Mouse (Mus musculus): ENCODE data around the gene Phactr4. TPM values are rescaled to one million over a fixed set of nuclear protein-coding genes. Genes with fewer than 3 reads are reported as not detected.

Gene Phactr4
- total and polyA plus RNA-seq, 3 experiments = 0.95 to 9.6 (median 1.4) TPM

GRCm38 (mm10) chr4:132427493-132427892 lies 5.2 kb upstream of the Phactr4 start:
- Histone ChIP-seq H3K4me1 (ENCODE audit: control insufficient read depth in 1 of 2, insufficient read depth in 2 of 2) (no peaks in the 10 kb centered on the region), H3K4me2 (ENCODE audit: insufficient read depth, low read depth, poor library complexity, severe bottlenecking) (no peak overlapping the region), H3K36me3 (replicated peaks in 1 of 2; ENCODE audit: control insufficient read depth in 1 of 2, insufficient read depth in 1 of 2, low read length in 1 of 2) (no peaks in the 10 kb centered on the region), H3K9me3 (replicated peaks; ENCODE audit: low read length) (peaks cover 3% of the 10 kb centered on the region), H3K9ac (ENCODE audit: insufficient read depth, low read depth) (no peak overlapping the region), H3K79me2 (replicated peaks; ENCODE audit: control insufficient read depth, extremely low read depth, insufficient read depth, poor library complexity, severe bottlenecking) (no peaks in the 10 kb centered on the region), H3K4me3 (replicated peaks in 1 of 3; ENCODE audit: low read depth in 2 of 3, low read length in 2 of 3, poor library complexity in 1 of 3) (no peak overlapping the region), H3K27me3 (replicated peaks) (peaks cover 20% of the 10 kb centered on the region), H3K27ac (ENCODE audit: insufficient read depth, low read depth) (no peak overlapping the region)
- DNase-seq (ENCODE audit: extremely low read depth) = no peak
- dilution Hi-C loops (cut with MboI; ENCODE audit: extremely low pct_ligation_motif_present, extremely low pct_unique_long_range_greater_than_20kb, low sequenced_read_pairs) = no loop called here
- in situ Hi-C loops (cut with MboI; ENCODE audit: low pct_ligation_motif_present, low pct_unique_long_range_greater_than_20kb, low sequenced_read_pairs) = no loop called here
- TF ChIP-seq CTCF (conservative IDR thresholded peaks at IDR 0.05 in 1 of 2, IDR thresholded peaks at IDR 0.05 in 1 of 2; ENCODE audit: low read depth in 2 of 2, low read length in 2 of 2) = no peak
- TF ChIP-seq ZKSCAN1 (IDR thresholded peaks at IDR 0.05; ENCODE audit: borderline replicate concordance, low read depth, low read length) = no peak
- no peak for TF ChIP-seq NRF1 (IDR thresholded peaks at IDR 0.05; ENCODE audit: low read depth, low read length)
- no peak for TF ChIP-seq E2F4 (IDR thresholded peaks at IDR 0.05; ENCODE audit: insufficient replicate concordance, low read depth, low read length)
- TF ChIP-seq MXI1 (IDR thresholded peaks at IDR 0.05; ENCODE audit: low read depth, low read length) = no peak
- no peak for TF ChIP-seq CHD2 (IDR thresholded peaks at IDR 0.05; ENCODE audit: low read length)
- no peak for TF ChIP-seq ZMIZ1 (IDR thresholded peaks at IDR 0.05; ENCODE audit: low read depth, low read length)
- no peak for TF ChIP-seq ZC3H11A (IDR thresholded peaks at IDR 0.05; ENCODE audit: low read depth, low read length)
- no peak for TF ChIP-seq ELF1 (IDR thresholded peaks at IDR 0.05; ENCODE audit: low read depth, low read length)
- no peak for TF ChIP-seq POLR2AphosphoS2 (IDR thresholded peaks at IDR 0.05; ENCODE audit: low read depth, low read length)
- TF ChIP-seq CHD1 (IDR thresholded peaks at IDR 0.05; ENCODE audit: low read depth, low read length) = no peak
- no peak for TF ChIP-seq GABPA (IDR thresholded peaks at IDR 0.05; ENCODE audit: insufficient replicate concordance, low read depth, low read length)
- no peak for TF ChIP-seq KAT2A (IDR thresholded peaks at IDR 0.05; ENCODE audit: insufficient replicate concordance, low read length)
- TF ChIP-seq SIN3A (IDR thresholded peaks at IDR 0.05; ENCODE audit: low read length) = no peak
- TF ChIP-seq MEF2A (IDR thresholded peaks at IDR 0.05; ENCODE audit: borderline replicate concordance, low read depth, low read length) = no peak
- no peak for TF ChIP-seq RAD21 (IDR thresholded peaks at IDR 0.05; ENCODE audit: low read depth, low read length)
- no peak for TF ChIP-seq MAZ (IDR thresholded peaks at IDR 0.05; ENCODE audit: low read depth, low read length)
- no peak for TF ChIP-seq TCF12 (IDR thresholded peaks at IDR 0.05; ENCODE audit: low read depth, low read length)
- no peak for TF ChIP-seq UBTF (IDR thresholded peaks at IDR 0.05; ENCODE audit: low read depth, low read length)
- TF ChIP-seq JUND (conservative IDR thresholded peaks at IDR 0.05; ENCODE audit: low read depth, low read length) = no peak

- no peak overlapping the region for H3K4me2 ChIP-seq (ENCODE audit: insufficient read depth, low read depth, poor library complexity, severe bottlenecking)
These were observed 3.7 kb upstream of the Phactr4 start for GRCm38 (mm10) chr4:132426021-132426420.

More at GRCm38 (mm10) chr4:132426021-132426420, 3.7 kb upstream of the Phactr4 start:
- Histone ChIP-seq H3K27ac (ENCODE audit: insufficient read depth, low read depth) (no peak overlapping the region), H3K9me3 (replicated peaks; ENCODE audit: low read length) (peaks cover 3% of the 10 kb centered on the region), H3K4me1 (ENCODE audit: control insufficient read depth in 1 of 2, insufficient read depth in 2 of 2) (no peaks in the 10 kb centered on the region), H3K9ac (ENCODE audit: insufficient read depth, low read depth) (no peak overlapping the region), H3K79me2 (replicated peaks; ENCODE audit: control insufficient read depth, extremely low read depth, insufficient read depth, poor library complexity, severe bottlenecking) (no peaks in the 10 kb centered on the region), H3K27me3 (replicated peaks) (peaks cover 19% of the 10 kb centered on the region), H3K4me3 (replicated peaks in 1 of 3; ENCODE audit: low read depth in 2 of 3, low read length in 2 of 3, poor library complexity in 1 of 3) (no peak overlapping the region), H3K36me3 (replicated peaks in 1 of 2; ENCODE audit: control insufficient read depth in 1 of 2, insufficient read depth in 1 of 2, low read length in 1 of 2) (no peaks in the 10 kb centered on the region)
- dilution Hi-C loops (cut with MboI; ENCODE audit: extremely low pct_ligation_motif_present, extremely low pct_unique_long_range_greater_than_20kb, low sequenced_read_pairs) (no loop called here), in situ Hi-C loops (cut with MboI; ENCODE audit: low pct_ligation_motif_present, low pct_unique_long_range_greater_than_20kb, low sequenced_read_pairs) (no loop called here)
- no peak for TF ChIP-seq MEF2A (IDR thresholded peaks at IDR 0.05; ENCODE audit: borderline replicate concordance, low read depth, low read length)
- TF ChIP-seq E2F4 (IDR thresholded peaks at IDR 0.05; ENCODE audit: insufficient replicate concordance, low read depth, low read length) = no peak
- no peak for TF ChIP-seq CTCF (conservative IDR thresholded peaks at IDR 0.05 in 1 of 2, IDR thresholded peaks at IDR 0.05 in 1 of 2; ENCODE audit: low read depth in 2 of 2, low read length in 2 of 2)
- DNase-seq (ENCODE audit: extremely low read depth) = no peak
